Mouse (Mus musculus) olfactory bulb, adult 2 months (tissue): Measurements from ENCODE around the gene Cog8. TPM values are rescaled to one million over a fixed set of nuclear protein-coding genes. Genes with fewer than 3 reads are reported as not detected.

Experiments
- H3K27ac ChIP-seq: fragments of 200-500 bp; 2 replicates; pipeline ENCODE4 v1.5.1; 2012; ENCODE audit warnings: low read depth, low read length; ENCODE audit not compliant: insufficient read depth
- H3K4me1 ChIP-seq: fragments of 200-500 bp; 2 replicates; pipeline ENCODE4 v1.6.1; 2012; ENCODE audit warnings: low read length; ENCODE audit not compliant: control insufficient read depth, insufficient read depth
- H3K4me3 ChIP-seq: fragments of 200-500 bp; 2 replicates; pipeline ENCODE4 v1.5.1; 2012; ENCODE audit warnings: mild to moderate bottlenecking, low read depth, low read length, moderate library complexity; ENCODE audit not compliant: insufficient read depth
- CTCF ChIP-seq: fragments of 200-500 bp; IDR thresholded peaks from 2 replicates; pipeline ENCODE4 v1.5.1; 2012; ENCODE audit warnings: low read depth, mild to moderate bottlenecking, low read length, moderate library complexity; ENCODE audit not compliant: insufficient read depth
- POLR2A ChIP-seq: fragments of 200-500 bp; IDR thresholded peaks from 2 replicates; pipeline ENCODE4 v1.6.1; 2012; ENCODE audit warnings: mild to moderate bottlenecking, low read depth, low read length, moderate library complexity; ENCODE audit not compliant: insufficient read depth
- WGBS: fragments of 180-500 bp; shearing (Covaris S2); methylation state at CpG from one replicate; pipeline ENCODE4 v1.1.7; 2018; 5-methylcytosine and 5-hydroxymethylcytosine counted together
- polyA plus RNA-seq: library from polyadenylated mRNA; stranded (reverse); fragments of >200 nt; gene quantifications from 2 replicates; pipeline ENCODE4 v1.2.4, GENCODE M21; 2012; ENCODE audit warnings: low replicate concordance; ENCODE audit not compliant: missing spikeins, insufficient read depth, insufficient read length

Gene Cog8
- polyA plus RNA-seq, 1 experiment, result not detected

- no peaks in the 10 kb centered on the region for H3K4me1 ChIP-seq
- no peak for TF ChIP-seq CTCF
- no peak for TF ChIP-seq POLR2A
- no peak overlapping the region for H3K4me3 ChIP-seq
- WGBS, result 97% methylated on average over 17 of the region's 17 CpGs
- H3K27ac ChIP-seq, result no peak overlapping the region
These were observed 28.9 kb upstream of the Cog8 start for GRCm38 (mm10) chr8:107085358-107085757.

DNA sequence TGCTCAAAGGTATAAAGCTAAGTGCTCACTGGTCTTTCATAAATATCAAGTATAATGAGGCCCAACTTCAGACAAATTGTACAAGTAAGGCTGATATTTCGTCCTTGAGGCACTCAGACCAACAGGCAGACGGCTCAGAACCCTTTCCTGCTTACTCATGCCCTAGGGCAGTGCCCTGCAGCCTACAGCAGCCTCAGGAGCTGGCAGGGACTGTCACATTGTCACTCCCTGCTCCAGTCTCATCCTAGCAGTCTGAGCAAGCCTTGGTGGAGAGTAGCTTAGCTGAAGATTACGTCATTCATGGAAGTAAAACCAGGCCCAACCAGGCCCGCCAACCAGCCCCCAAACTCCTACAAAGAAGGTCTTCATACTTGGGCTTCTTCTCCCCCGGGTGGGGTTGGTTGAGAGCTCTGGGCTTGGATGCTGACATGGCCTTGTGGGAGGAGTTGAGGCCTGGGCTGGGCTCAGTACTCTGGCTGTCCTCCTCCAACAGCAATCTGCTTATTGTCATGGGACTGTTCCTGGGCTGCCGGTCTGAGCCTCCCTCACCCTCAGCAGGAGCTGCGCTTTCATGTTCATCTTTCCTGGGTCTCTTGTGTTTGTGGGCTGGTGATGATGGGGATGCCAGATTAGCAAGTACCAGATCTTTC is 19.9 kb upstream of the Cog8 start:
- H3K4me1 ChIP-seq, result no peaks in the 10 kb centered on the region
- H3K4me3 ChIP-seq, result no peak overlapping the region
- TF ChIP-seq CTCF (no peak), POLR2A (no peak)
- no peak overlapping the region for H3K27ac ChIP-seq
- WGBS, result 89% methylated on average over 7 of the region's 7 CpGs

- TF ChIP-seq CTCF (no peak), POLR2A (no peak)
- no peaks in the 10 kb centered on the region for H3K4me1 ChIP-seq
- 75% methylated on average over 1 of the region's 1 CpGs for WGBS
- H3K27ac ChIP-seq, result no peak overlapping the region
- H3K4me3 ChIP-seq, result no peak overlapping the region
These were observed 17.6 kb upstream of the Cog8 start for GRCm38 (mm10) chr8:107074128-107074527.

DNA sequence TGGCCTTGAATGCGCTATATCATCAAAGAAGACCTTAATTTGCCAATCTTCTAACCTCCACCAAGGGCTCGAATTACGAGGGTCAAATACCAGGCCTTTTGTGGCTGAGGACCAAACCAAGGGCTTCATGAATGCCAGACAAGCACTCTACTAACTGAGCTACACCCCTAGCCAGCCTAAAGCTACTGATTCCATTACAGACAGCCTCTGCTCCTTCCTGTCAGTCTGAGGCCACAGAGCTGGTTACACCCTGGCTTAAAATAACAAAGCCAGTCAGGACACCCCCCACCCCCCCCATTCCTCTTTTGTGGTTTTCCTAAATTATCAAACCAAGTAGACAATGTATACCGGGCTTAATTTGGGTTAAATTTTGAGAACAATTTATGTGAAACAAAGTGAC is 17.2 kb upstream of the Cog8 start:
- WGBS, result 82% methylated on average over 4 of the region's 4 CpGs
- no peaks in the 10 kb centered on the region for H3K4me1 ChIP-seq
- TF ChIP-seq CTCF (no peak), POLR2A (no peak)
- H3K4me3 ChIP-seq, result no peak overlapping the region
- H3K27ac ChIP-seq, result no peak overlapping the region

DNA sequence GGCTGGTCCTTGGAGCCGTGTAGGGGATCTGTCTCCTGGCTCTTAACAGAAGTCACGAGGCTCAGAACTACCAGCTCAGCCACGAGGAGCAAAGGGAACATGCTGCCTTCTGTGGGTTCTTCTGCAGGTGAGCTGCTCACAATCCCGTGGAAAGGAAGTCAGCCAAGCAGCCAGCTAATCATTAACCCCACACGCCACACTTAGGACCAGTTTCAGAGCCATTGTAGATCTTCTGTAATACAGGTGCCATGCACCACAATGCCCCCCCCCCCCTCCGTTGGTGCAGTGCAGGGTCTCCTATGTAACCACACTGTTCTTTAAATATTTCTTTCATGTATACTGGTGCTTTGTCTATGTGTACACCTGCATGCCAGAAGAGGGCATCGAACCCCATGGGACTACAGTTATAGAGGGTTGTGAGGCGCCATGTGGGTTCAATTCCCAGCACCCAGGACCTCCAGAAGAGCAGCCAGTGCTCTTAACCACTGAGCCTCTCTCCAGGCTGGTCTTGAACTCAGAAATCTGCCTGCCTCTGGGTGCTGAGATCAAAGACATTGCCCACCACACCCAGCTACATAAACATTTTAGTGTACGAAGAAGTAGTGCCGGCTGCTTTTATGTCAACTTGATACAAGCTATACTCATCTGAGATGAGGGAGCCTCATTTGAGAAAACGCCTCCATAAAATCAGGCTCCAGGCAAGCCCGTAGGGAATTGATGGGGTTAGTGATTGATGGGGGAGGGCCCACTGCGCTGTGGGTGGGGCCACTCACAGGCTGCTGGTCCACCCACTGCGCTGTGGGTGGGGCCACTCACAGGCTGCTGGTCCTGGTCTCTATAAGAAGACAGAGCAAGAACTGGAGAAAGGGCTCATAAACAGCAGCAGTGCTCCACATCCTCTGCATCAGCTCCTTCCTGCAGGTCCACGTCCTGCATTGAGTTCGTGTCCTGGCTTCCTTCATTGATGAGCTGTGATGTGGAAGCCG is 9.3 kb upstream of the Cog8 start, which contains the start of gene Tmed6:
Gene Tmed6 (minus strand): TSS at position 134 of the 986 bp plus-strand sequence.
- no peaks in the 10 kb centered on the region for H3K4me1 ChIP-seq
- no peak within 1 kb of the TSS for H3K27ac ChIP-seq
- WGBS, result 65% methylated on average over 17 of the region's 17 CpGs
- no peak within 1 kb of the TSS for H3K4me3 ChIP-seq
- TF ChIP-seq CTCF (no peak), POLR2A (no peak)

- WGBS, result 69% methylated on average over 1 of the region's 1 CpGs
- no peak for TF ChIP-seq POLR2A
- no peak for TF ChIP-seq CTCF
- Histone ChIP-seq H3K4me3 (no peak overlapping the region), H3K4me1 (no peaks in the 10 kb centered on the region), H3K27ac (no peak overlapping the region)
These were observed 6.1 kb upstream of the Cog8 start for GRCm38 (mm10) chr8:107062613-107063012.

DNA sequence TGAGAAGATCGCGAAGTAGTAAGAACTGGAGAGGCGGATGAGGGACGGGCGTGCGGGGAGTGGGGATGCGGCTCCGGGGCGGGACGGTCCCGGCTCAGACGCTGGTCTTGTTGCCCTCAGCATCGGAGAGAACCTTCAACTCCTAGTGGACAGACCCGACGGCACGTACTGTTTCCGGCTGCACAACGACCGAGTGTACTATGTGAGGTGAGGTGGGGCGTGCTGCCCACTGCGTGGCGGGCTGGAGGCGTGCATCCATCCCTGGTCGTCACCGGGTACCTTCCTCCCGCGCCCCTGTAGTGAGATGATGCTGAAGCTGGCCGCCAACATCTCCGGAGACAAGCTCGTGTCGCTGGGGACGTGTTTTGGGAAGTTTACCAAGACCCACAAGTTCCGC is 482 bp upstream of the Cog8 start:
- H3K27ac ChIP-seq, result no peak overlapping the region
- TF ChIP-seq CTCF, result no peak
- TF ChIP-seq POLR2A, result no peak
- peaks cover 6% of the 10 kb centered on the region; the same call in 1 of the 2 replicates for H3K4me1 ChIP-seq
- WGBS, result under 1% methylated on average over 33 of the region's 33 CpGs
- H3K4me3 ChIP-seq, result peak overlapping the region; percentile 64

DNA sequence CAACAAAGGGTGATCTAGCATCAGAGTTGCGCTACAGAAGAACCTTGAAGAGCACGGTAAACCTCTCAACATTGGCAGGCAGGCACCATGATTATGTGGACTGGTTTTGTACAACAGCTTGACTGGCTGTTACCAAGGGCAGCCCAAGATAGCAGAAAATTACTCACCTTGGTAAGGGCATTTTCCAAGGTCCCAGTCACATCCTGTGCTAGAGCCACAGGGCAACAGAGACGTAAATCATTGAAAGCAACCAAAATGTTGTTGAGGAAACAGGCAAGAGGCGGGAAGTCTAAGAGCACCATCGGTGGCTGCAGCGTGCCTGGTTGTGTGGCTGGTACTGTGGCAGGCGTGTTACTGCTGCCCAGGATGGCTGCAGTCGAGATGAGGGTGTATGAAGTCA is 4.4 kb downstream of the Cog8 start:
- TF ChIP-seq POLR2A, result no peak
- no peak for TF ChIP-seq CTCF
- Histone ChIP-seq H3K4me1 (peaks cover 7% of the 10 kb centered on the region), H3K27ac (no peak overlapping the region), H3K4me3 (no peak overlapping the region)
- WGBS, result 95% methylated on average over 8 of the region's 8 CpGs

DNA sequence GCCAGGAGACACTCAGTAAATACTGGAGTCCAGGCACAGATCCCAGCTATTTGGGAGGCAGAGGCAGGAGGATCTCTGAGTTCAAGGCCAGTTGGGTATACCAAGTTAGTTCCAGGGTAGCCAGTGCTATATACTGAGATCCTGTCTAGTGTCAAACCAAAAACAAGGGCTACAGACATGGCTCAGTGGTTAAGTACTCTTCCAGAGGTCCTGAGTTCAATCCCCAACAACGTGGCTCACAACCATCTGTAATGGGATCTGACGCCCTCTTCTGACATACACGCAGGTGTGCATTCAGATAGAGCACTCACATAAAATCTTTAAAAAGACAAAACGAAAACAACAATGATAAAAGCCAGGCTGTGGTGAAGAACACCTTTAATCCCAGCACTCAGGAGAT is 7.0 kb downstream of the Cog8 start:
- WGBS, result 95% methylated on average over 4 of the region's 4 CpGs

More for the DNA sequence above, 7.0 kb downstream of the Cog8 start:
- TF ChIP-seq CTCF, result no peak
- no peak for TF ChIP-seq POLR2A
- Histone ChIP-seq H3K4me1 (peaks cover 5% of the 10 kb centered on the region), H3K27ac (no peak overlapping the region), H3K4me3 (no peak overlapping the region)
